Mouse (Mus musculus) heart, adult 2 months (tissue): ENCODE measurements around the gene Sohlh2.

Experiments
- CTCF ChIP-seq: fragments of 200-600 bp; IDR thresholded peaks from 2 replicates; pipeline ENCODE4 v1.8.1; 2022; ENCODE audit warnings: antibody characterized with exemption, mild to moderate bottlenecking, moderate library complexity
- EP300 ChIP-seq: fragments of 200-500 bp; IDR thresholded peaks from 2 replicates; pipeline ENCODE4 v1.6.1; 2011; ENCODE audit warnings: low read depth, low read length, control low read depth; ENCODE audit not compliant: insufficient read depth
- POLR2A ChIP-seq: fragments of 200-500 bp; IDR thresholded peaks from 2 replicates; pipeline ENCODE4 v1.6.1; 2011; ENCODE audit warnings: mild to moderate bottlenecking, low read depth, low read length, control low read depth; ENCODE audit not compliant: insufficient read depth

- no peak for TF ChIP-seq CTCF
- no peak for TF ChIP-seq POLR2A
- TF ChIP-seq EP300: no peak
Observed at GRCm38 (mm10) chr3:55212254-55212653, 30.4 kb downstream of the Sohlh2 start.
